Mouse (Mus musculus) right cerebral cortex, postnatal 14 days (tissue): ENCODE data around the gene Dph2.

ENCODE experiments used
- DNase-seq: peaks from one replicate; pipeline ENCODE4 v3.0.0; 2022

Gene Dph2

DNA sequence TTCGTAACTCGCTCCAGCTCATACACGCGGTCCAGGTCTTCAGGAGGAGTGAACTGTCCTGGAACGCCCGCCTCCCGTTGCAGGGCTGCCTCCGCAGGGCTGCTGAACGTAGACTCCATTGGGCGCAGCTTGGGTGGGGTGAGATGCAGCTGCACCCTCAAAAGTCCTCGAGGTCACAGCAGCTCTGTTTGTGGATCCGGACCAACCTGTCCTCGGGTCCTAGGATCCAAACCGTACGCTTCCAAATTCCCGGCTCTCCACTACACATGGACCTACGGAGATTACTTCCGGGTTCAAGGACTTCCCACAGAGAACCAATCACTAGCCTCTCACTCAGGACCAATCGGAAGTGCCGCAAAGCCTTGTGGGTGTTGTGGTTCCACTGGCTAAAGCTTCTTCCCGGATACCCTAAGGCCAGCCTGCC, at the start of gene Dph2:
Gene Dph2 (minus strand): TSS at position 295 of the 424 bp plus-strand sequence.
- peak; percentile 68 for DNase-seq

DNA sequence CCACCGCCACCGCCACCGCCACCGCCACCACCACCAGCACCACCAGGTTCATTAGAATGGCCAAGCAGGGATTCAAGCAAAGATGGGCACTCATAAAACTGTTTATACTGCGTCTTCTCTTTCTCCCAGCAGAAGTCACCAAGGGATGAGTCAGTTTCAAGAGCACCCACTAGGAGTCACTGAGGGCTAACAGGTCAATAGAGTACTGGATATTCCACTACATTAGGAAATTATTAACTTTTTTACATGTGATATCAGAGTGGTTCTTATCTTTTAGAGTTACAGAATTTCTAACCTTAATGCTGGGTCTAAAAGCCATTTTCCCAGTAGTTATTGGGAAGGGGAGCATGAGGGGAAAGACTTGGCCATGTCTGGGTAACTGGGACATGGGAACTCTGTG, 45.1 kb upstream of the Dph2 start:
- DNase-seq: no peak

GRCm38 (mm10) chr4:117934081-117934480, 42.2 kb upstream of the Dph2 start:
- DNase-seq: no peak

DNA sequence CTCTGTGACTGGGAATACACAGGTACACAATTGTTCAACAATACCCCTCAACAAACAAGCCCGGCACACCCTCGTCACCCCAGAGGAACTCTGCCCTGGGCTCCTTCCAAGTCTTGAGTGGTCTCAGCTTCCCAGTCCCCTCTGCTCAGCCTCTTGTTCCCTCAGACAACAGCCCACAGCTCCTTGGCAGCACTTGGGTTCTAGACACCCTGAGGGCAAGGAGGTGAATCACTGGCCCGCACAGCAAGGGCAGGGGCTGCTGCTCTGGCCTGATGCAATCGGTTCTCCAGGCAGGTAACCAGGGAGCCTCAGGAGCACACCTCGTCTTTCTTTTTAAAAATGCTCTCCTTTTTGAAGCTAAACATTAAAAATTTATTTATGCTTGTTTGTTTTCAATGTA, 41.4 kb upstream of the Dph2 start:
- DNase-seq: no peak

GRCm38 (mm10) chr4:117929391-117929881, 37.6 kb upstream of the Dph2 start, which contains the start of gene Artn:
Gene Artn, minus strand, starts transcription at chr4:117929763.
- DNase-seq: no peak

- DNase-seq: peak; percentile 52
Measured at GRCm38 (mm10) chr4:117928699-117929241, 36.9 kb upstream of the Dph2 start.

DNA sequence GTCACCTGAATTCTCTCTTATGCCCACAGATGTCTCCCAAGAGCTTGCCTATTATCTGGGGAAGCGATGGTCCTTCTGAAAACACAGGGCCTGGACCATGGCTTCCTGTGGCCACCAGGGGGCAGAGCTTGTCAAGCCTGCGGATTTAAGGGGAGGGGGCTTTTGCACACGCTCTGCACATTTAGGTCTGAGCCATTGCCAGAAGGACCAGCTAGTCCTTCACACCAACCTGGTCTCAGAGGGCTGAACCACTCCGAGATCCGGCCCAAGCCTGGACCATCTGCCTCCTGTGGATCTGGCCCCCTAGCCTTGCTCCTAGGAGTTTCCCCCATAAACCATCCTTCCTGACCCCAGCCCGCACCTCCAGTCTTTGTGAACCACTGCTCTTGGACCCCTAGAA, 36.4 kb upstream of the Dph2 start:
- DNase-seq: peak; percentile 44

- peak; percentile 65 for DNase-seq
Measured at GRCm38 (mm10) chr4:117926545-117927482, 35.0 kb upstream of the Dph2 start.

- DNase-seq: no peak
Measured at GRCm38 (mm10) chr4:117924916-117925315, 33.1 kb upstream of the Dph2 start.

- DNase-seq: no peak
Measured at GRCm38 (mm10) chr4:117923450-117923849, 31.6 kb upstream of the Dph2 start.

GRCm38 (mm10) chr4:117921358-117921757, 29.5 kb upstream of the Dph2 start:
- DNase-seq: no peak

- no peak for DNase-seq
Measured at GRCm38 (mm10) chr4:117918762-117919161, 26.9 kb upstream of the Dph2 start.

DNA sequence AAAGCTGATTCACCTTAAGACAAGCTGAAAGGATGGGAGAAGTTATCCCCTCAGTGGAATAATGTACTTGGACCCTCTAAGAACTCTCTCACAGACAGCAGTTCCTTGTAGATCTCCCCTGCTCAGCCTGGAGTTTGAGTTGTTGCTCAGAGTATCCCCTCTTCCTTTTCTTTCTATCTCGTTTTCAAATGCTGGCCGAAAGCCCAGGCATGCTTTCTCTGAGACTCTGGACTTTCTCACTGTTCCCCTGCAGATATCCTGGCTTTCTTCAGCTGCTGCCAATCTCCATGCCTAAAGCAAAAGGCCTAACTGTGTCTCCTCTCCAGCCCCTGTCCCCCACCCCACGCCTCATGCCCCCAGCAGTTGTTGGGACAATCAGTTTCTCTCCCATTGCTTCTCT, 26.4 kb upstream of the Dph2 start:
- no peak for DNase-seq

GRCm38 (mm10) chr4:117917847-117918246, 26.0 kb upstream of the Dph2 start:
- no peak for DNase-seq

- no peak for DNase-seq
Measured at GRCm38 (mm10) chr4:117917402-117917801, 25.6 kb upstream of the Dph2 start.

- DNase-seq: no peak
Measured at GRCm38 (mm10) chr4:117916386-117916785, 24.6 kb upstream of the Dph2 start.

DNA sequence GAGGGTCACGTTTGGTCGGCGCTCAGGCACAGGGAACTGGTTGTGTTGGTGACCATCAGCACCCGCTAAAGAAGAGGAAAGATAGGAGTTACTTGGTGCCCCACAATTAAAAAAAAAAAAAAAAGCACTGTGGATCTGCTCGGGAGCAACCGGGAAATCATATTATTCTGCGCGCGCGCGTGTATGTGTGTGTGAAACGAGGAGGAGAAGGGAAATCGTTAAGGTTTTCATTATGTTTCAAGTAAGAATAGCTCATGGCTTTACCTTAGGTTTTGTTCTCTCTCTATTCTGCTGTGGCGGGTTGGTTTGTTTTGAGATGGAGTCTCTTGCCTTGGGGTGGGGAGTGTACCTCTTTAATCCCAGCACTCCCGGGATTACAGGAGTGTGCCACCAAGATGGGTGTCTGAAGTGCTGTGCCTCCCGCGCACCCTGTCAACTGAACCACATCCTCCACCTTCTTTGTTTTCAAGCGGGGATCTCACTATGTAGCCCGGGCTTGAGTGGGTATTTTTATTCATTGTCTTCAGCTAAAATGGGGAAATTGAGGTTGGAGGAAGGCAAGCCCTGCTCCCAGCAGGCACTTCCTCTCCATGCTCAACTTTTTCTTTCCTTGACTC, 23.8 kb upstream of the Dph2 start:
- no peak for DNase-seq

DNA sequence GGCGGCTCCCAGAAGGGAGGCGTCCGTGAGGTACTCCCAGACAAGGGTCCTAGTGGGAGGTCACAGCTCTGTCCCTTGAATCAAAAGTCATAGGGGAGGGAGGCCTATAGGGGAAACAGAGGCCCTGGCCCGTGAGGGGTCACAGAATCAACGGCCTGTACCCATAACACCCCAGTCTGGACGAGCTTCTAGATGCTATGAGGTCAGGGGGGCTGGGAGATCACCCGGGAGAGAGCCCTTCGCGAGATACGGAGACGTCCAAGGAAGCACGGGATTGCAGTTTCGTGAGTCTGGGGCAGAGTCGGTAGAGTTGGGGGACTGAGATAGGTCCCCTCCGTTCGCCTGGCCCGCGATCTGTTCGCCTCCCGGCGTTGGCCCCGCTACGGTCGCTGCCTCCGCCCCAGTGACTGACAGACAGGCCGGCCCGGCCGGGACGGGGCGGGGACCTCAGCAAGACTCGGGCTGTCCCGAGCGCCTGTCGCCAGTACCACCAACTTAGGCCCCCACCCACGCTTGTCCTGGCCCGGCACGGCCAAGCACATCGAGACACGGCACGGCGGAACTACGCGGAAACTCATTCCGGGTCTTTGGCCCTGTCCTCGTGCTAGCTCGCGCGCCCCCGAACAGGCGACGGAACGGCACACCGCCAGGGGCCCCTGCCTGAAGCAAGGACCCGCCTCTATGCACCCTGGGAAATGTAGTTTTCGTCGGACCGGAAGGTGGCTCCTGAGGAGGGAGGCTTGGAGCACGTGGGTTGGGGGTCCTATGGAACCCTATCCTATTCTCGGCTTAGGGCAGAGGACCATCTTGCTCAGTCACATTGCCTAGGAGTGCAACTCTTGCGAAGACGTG, 23.0 kb upstream of the Dph2 start, which contains the start of gene Ipo13:
Gene Ipo13 (minus strand): TSS at position 409 of the 852 bp plus-strand sequence.
- DNase-seq: peak; percentile 84

- DNase-seq: no peak
Measured at GRCm38 (mm10) chr4:117914031-117914430, 22.2 kb upstream of the Dph2 start.

DNA sequence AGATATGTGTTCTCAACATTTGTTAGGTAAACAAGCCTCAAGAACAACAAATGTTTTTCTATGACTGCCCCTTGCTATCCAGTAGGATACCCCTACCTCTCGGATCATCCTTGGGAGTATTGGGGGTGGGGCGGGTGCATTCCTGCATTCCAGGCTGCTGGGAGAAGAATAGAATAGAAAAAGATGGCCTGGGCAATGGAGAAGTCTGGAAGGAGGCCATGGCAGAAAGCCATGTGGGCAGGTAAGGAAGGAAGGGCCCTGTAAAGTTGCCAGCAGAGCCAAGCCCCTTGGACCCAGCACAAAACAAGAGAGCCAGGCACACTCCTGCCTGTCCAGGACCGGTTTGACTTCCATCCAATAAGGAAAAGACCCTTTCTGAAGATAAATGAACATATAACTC, 21.6 kb upstream of the Dph2 start:
- DNase-seq: no peak

- no peak for DNase-seq
Measured at GRCm38 (mm10) chr4:117912685-117913273, 20.9 kb upstream of the Dph2 start.

DNA sequence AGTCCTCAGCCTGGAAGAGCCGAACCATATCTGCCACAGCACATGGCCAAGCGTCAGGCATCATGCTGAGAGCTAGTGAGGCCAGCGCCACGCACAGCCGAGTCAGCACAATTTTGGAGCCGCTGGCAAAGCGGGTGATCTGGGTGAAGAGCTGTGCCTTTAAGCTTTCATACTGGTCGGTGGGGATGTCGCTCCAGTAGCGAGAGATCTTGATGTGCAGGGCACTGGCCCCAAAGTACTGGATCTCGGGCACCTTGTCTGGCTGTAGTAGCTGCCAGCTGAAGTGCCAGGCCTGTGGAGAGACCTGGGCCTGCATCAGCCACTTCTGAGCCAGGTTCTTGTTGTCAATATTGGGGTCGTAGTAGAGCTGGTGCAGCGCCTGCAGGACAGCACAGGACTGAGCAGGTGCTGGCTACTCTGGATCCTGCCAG, 20.3 kb upstream of the Dph2 start:
- no peak for DNase-seq
